Mouse (Mus musculus) kidney, adult 9 months (tissue): ENCODE results near the gene Nsun4.

Source experiments
- DNase-seq: peaks from one replicate; pipeline ENCODE4 v3.0.0; 2022

Gene Nsun4

DNA sequence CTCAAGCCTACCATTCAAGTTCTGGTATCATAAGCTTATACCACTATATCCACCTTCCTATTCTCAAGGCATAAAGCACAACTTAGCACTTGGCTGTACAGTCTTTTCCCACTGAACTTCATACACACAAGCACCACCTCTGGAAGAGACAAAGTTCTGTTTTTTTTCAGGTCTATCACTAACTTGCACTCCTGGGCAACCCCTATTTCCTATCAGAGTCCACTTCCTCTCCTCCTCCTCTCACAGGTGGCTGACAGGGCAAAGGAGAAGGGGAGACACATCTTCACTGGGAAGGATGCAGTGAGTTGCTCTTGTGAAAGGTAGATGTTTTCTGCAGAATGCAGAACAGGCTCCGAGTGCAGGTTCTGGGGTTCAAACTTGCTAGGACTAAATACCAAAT lies 6.0 kb downstream of the Nsun4 start:
- DNase-seq: no peak

DNA sequence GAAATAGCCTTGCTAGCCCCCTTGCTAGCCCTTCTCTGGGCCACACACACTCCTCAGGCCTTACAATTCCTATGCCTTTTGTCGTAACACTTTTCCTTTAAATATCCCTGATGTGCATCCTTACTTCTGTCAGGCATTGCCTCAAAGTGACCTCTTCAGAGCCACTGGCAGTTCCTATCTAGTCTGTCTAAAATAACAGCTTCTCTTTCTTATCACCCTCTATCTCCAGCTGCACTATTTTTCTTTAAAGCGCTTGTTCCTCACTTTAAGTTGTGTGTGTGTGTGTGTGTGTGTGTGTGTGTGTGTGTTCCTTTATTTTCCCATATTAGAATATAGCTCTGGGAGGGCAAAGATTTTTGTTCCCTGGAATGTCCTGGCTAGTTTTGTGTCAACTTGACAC lies 7.1 kb downstream of the Nsun4 start:
- DNase-seq: no peak

DNA sequence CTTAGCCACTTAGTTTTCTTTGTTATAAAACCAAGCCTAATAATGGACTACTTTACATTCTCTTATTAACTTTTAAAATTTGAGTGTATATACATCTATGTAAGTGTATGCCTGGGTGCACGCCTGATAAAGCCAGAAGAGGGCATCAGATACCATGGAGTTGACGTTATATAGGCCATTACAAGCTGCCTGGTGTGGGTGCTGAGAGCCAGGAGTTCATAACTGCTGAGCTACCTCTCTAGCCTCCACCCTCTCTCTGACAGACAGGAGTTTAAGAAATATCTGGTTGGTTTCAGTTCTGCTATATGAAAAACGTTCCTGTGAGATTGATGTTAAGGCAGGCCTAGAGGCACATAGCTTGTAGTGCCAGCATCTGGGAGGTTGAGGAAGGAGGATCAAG lies 11.5 kb downstream of the Nsun4 start:
- DNase-seq: no peak

DNA sequence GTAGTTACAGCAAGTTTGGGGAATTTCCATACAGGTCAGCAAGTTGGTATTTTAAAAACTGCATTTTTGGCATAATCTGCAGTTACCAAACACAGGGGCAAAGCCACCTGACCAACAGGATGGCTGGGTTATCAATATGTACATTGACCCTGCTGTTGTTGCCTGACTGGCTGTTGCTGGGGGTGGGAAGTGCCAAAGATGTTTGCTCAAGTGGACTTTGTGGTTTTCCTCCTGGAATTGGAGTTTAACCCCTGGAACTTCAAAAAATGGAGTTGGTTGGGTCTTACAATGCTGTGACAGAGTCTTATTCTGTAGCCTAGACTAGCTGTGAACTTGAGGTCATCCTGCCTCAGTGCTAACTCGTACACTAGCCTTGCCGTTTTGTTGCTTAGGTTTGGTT lies 13.2 kb downstream of the Nsun4 start:
- peak; percentile 45 for DNase-seq

DNA sequence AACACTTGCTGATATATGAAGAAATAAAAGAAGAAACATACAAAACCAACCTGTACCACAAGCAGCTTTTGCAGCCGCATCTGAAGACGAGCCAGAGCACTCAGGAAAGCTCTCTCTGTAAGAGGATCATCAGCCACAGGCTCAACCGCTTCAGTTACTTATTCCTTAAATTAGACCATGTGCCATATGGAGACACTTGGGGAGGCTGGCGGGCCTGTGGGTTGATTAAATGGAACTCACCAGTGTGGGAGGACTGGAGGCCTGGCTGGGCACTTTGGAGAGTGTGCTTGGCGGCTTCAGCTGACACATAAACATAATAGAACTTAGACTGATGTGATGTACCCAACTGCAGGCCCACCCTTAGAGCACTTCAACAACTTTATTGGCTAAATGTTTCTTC lies 20.3 kb downstream of the Nsun4 start:
- no peak for DNase-seq

DNA sequence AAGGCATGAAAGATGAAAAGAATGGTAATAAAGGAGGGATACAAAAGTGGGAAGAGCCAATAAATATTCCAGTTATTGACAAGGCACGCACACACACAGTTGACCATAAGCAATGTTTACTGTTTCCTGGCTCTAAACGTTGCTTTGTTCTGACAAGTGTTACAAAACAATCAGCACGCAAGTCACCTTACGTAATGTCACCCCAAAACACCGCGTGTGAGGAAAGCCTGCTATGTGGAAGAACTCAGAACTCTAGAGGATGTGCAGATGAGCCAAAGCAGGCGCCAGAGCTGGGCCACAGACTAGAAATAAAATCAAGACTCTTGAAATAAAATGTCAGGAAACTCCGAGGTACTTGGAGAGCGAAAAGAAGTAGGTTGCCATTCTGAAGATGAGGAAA lies 20.8 kb downstream of the Nsun4 start:
- no peak for DNase-seq

DNA sequence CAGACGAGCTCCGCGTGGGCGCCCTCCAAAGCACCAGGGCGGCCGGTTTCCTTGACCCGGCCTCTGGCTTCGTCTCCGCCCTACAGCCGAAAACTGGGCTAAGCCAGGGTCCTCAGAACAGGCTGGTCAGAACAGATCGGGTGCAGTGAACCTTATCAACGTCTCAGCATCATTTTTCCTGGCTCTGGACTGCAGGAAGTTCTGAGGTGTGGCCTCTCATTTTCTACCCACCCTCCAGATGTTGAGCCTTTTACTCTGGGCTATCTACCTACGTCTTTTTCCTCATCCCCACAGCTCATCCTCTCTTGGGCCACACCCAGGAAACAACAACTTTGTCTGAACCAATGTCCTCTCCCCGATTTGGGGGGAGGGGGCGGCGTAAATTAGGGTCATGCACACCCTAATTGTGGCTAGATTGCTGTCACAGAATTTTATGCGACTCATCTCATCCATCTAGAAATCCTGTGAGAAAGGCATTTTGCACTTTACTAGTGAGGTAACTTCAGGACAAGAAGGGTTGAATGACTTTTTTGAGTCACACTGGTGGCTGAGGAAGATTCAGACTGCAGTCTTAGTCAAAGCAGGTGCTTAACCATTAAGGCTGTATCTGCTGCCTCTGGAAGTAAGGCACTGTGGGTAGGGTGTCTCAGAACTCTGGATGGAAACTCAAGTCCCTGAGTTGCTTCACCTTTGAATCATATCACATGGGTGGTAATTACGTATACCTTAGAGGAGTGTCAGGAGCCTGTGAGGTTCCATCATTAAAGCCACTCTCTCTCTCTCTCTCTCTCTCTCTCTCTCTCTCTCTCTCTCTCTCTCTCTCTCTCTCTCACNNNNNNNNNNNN lies 35.6 kb downstream of the Nsun4 start, which contains the start of gene Faah:
Gene Faah (minus strand): TSS at position 25 of the 845 bp plus-strand sequence.
- DNase-seq: no peak

DNA sequence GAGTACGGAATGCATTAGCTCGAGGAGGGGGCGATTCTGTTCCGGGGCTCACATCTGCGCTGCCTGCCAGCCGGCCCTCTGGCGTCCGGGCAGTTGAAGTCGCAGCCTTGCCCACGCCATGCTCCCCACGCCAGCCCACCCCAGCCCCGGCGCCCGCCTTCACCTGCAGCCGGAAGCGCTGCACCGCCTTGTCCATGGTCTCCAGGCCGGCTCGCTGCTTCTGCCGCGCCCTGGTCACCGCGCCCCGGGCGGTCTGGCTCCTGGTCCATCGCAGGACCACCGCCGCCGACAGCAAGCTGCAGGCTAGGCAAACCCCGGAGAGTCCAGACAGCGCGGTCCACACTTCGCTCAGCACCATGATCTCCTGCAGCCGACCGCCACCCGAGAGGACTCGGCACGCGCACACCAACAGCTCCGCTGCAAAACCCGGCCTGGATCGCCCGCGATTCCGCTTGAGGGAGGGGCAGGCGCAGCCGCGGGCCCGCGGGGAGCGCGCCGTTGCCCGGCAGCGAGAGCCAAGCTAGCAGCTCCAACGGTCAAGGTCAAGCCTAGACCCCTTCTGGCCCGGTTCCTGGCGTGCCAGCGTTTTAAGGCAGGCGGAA lies 36.3 kb downstream of the Nsun4 start:
- DNase-seq: peak; percentile 92

DNA sequence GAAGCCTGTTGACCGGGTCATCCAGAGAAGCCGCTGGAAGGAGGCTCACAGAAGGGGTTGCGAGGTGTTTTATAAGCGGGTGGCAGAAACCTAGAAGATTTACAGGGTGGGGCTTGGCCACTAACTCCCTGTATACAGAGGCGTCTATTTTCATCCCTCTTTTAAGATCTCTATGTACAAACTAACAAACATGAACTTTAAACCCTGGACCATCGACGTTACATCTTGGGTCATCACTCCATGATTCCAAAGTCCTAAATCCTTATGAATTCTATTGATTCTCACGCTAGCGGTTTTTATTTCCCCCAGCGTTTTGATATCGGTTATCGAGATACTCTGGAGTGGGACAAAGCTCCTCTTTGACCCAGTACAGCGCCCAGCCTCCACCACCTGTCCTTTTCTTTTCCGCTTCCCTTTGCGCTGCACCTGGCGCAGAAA lies 36.8 kb downstream of the Nsun4 start:
- peak; percentile 36 for DNase-seq

DNA sequence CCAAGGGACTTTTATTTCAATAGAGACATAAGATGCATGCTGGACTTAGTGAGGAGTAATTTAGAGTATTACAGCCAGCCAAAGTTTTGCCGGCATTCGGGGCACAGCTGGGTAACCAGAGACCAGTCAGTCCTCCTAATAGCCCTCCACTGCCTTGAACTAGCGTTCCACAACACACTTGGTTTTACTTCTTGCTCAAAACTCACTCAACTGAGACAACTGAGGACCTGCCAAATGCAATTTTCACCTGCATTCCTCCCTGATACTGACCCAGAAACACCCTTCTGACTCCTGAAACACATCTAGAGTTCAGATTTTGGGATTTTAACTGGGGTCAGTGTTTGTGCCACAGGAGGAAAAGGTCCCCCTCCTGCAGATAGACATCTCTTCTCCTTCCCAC lies 37.3 kb downstream of the Nsun4 start:
- peak; percentile 77 for DNase-seq

DNA sequence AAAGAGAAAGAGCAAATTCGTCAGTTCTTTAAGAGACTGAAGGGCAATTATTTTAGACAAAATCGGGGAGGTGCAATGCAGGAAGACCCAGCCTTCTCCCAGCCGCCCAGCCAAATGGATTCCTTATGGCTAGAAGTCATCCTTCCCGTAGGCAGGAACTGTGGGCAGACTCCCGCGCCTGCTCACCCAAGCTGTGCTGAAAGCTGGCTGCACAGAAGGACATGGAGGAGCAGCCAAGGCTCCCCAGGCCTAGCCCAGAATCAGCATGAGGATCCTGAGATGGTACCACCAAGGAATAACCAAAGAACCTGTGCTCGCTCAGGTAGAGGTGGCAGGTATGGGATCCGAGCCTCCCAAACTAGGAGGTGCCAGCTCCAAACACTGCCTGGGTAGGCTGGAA lies 37.7 kb downstream of the Nsun4 start:
- DNase-seq: no peak

DNA sequence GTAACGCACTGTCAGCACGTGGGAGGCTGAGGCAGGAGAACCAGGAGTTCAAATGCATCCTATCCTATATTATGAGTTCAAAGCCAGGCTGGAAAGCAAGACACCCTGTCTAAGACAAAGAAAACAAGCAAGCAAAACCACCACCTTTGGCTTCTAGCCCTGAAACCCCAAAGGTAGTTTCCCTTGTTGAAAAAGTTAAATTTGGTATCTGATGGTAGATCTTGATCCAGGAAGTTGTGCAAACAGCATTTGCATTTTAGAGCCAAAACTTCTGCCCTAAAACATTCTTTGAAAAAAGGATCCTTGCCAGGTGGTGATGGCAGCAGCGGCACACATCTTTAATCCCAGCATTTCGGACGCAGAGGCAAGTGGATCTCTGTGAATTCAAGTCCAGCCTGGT lies 38.2 kb downstream of the Nsun4 start:
- no peak for DNase-seq

DNA sequence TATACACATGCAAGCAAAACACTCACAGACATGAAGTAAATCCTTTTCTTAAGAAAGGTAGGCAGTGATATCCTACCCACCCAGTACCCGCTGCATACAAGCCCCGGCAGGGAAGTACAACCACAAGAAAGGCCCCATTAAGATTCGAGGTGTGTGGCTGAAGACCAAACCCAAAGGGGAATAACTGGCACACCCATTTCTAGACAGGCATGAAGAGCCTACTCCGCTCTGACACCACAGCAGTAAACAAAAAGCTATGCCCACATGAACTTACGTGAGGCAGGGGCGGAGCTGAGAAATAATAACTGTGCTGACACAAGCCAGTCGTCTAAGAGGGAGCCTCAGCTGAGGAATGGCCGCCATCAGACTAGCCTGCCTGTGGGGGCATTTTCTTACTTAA lies 43.5 kb downstream of the Nsun4 start:
- DNase-seq: no peak

DNA sequence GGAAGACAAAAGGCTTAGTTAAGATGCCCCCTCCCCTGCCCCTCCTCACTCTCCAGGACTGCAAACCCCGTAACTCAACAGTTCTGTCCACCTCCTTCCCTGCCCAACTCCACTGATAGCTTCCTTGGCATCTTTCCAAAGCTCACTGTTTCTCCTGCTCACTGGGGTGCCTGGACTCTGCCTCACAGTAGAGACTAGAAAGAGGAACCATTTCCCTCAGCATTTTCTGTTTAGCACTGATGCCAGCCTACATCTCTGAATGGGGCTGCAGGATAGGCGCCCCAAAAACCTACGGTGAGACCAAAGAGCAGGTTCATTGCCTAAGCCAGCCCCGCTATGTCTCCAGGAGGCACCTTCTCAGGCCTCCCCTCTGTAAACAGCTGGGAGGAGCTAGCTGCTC lies 52.5 kb downstream of the Nsun4 start:
- no peak for DNase-seq

DNA sequence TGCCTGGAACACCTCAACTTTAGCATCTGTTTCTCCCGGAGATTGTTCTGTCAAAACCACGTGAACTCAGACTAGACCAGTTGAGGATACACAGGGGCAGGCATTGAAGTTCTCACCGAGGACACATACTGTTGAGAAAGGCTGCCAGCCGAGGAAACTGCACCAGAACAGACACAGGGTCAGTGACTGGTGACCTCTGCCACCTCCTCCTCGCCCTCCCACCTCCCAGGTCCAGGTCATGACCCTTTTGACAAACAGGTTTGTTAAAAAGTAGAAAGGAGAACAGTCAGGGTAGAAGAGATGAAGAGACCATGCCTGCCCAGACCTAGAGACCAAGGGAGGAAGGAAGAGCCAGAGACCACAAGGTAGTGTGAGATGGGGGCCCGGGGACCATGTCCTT lies 53.0 kb downstream of the Nsun4 start:
- no peak for DNase-seq

DNA sequence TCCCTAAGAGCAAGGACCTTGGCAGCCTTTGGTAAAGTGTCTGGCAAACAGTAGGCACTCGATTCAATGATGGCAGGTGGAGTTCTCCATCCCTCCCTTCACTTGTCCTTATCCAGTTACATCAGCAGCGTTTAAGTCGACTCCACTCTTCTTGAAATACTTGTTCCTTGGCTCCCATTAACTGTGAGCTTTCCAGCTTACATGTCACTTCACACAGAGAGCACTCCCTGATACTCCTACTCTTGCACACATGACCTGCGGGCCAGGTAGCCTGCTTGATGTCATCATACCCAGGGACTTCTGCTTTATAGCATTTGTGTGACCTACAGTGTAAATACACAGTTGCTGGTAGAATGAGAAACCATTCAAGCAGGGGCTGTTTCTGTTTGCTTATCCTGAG lies 56.9 kb downstream of the Nsun4 start:
- no peak for DNase-seq

DNA sequence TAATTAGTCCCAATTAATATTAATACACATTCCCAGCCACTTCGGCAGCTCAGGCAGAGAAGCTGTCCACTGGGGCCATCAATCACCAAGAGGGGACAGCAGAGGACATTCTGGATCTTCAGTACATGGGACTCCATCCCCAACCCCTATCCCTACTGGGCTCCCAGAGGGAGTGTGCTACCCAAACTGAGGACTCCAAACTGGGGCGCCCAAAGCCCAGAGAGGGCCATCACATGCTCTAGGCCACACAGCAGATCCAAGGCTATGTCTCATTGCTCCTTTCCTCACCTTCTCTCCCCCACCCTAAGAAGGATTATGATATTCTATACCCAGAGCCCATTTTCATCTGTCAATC lies 58.3 kb downstream of the Nsun4 start:
- no peak for DNase-seq

DNA sequence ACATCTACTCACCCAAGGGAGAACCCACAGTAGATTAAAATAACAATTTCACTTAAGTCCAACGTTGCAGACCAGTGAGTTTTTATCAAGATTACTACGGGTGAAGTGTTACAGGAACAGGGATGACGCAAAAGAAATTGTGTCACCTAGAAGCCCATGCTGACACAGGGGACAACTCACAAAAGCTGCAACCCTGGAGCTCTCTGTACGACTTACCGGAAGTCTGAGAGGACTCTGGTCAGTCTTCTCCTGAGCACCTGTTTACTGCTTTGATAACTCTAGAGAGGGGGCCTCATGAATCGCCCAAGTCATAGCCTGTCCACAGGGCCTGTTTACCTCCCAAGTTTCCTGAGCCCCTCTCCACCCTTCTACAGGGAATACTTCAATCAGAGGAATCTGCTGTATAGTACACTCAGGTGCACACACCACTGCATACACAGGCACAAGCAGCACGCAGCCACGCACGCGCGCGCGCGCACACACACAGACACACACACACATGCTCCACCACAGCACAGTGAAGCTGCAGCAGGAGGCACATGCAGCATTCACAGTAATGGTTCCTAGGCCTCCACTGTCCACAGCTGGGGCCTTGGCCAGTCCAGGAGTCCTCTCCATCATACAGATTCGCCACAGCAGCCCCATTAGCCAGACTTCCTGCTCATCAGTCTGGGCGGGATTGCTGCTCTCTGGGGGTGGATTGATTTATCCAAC lies 58.9 kb downstream of the Nsun4 start:
- DNase-seq: no peak

DNA sequence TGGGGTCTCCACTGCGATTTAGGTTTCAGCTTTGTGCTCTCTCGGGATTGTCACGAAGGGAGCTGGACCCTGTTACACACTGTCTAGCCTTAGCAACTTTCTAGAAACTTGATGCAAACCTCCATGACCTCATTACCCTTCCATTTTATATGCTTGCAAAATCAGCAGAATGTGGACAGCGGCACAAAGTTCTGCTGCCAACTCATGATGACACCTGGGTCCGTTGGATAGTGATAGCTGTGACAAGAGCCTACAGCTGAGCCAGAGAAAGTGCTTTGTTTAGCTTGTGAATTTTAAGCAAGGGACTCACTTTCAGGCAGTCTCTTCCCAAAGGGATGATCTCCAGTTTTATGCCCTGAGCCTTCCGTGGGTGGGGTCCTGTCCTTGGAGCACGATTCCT lies 64.3 kb downstream of the Nsun4 start:
- no peak for DNase-seq

DNA sequence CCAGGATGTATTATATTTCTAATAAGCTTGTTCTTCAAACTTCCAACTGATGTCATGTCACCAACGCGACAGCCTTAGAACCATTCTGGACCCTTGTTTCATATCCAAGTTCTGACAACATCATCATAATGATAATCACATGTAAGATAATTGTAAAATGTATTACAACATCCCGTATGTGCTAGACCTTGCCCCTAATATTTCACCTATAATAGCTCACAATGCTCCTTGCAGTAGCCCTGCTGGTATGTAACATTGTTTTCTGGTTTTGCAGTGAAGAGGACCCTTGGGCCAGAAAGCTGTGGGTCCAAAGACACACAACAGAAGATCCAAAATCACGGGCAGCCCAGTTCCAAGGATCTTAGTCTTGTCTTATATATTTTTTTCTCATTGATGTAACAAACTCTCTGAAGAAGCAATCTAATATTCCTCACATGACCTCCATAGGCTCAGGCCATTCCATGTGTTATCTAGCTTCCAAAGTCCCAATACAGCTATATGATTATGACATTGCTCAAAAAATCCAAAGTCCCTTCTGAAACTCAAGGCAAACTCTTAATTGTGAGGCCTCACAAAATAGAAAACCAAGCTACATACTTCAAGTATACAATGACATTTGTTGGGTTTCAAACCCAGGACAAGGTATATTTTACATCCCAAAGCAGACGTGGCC lies 65.7 kb downstream of the Nsun4 start:
- DNase-seq: no peak

DNA sequence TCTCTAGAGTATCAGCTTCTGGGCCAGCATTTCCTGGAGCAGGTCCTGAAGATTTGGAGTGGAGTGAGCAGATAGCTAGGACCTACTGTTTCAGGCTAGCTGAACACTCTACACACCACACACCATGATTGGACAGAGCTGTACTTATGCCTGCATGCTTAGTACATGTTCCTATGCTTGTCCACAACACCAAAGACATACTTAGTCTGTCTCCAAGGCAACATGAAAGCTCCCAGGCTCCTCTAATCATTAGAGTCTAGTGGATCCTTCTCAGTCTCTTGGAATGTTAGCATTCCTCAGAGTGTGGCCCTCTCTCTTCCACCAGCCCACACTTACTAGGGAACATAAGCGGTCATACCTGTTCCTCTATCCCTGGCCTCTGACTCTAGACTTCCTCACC lies 66.2 kb downstream of the Nsun4 start:
- DNase-seq: no peak

DNA sequence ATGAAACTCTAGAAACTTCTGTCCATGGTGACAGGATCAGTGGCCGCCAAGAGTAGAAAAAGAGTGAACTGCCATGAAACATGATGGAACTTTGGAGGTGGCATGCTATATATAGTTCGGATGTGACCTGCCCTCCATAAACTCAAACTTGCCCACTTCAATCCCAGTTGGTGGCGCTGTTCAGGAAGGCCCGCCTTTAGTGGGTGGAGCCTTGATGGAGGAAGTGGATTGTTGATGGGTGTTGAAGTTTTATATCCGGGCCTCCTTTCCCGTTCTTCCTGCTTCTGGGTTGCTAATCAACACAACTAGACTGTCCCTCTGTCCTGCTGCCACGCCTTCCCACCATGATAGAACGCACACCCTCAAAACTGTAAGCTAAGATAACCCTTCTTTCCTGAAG lies 68.7 kb downstream of the Nsun4 start:
- peak; percentile 22 for DNase-seq

DNA sequence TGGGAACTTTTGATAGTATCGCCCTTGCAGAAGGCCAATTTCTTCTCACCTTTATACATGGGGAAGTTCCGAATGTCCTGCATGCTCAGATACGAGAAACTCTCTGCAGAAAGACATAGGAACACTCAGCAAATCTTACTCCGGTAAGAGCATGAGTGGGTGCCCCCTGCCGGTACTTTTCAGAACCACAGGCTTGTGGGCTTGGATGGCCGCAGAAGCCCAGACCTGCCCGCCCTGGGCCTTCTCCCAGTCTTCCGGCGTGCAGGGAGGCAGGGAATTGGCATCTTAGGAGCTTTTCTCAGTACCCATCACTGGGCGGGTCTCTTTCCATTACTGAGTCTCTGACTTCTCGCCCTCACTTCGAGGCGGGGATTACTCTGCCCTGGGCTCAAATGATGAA lies 69.6 kb downstream of the Nsun4 start:
- peak; percentile 89 for DNase-seq
